Mouse (Mus musculus): ENCODE data around the gene Vmn2r34. TPM values are rescaled to one million over a fixed set of nuclear protein-coding genes. Genes with fewer than 3 reads are reported as not detected.

The Vmn2r34 gene
- polyA plus RNA-seq (2015; fragmentation: Illumina TruSeq; extraction: RNeasy Lipid Tissue Mini Kit (QIAGEN cat#74804); ENCODE audit: insufficient read depth, low replicate concordance): not detected

GRCm38 (mm10) chr7:7689413-7689812 lies at the start of gene Vmn2r34:
TSS of gene Vmn2r34 (minus strand) at chr7:7689513.

Other genes with a start within 250 kb of the Vmn2r34 start
- gene Vmn2r32, start 209.5 kb downstream of the Vmn2r34 start, polyA plus RNA-seq (2015; fragmentation: Illumina TruSeq; extraction: RNeasy Lipid Tissue Mini Kit (QIAGEN cat#74804); ENCODE audit: insufficient read depth, low replicate concordance): not detected
- gene Vmn2r33, start 122.7 kb downstream of the Vmn2r34 start, polyA plus RNA-seq (2015; fragmentation: Illumina TruSeq; extraction: RNeasy Lipid Tissue Mini Kit (QIAGEN cat#74804); ENCODE audit: insufficient read depth, low replicate concordance): not detected
- not detected for gene Vmn2r35, start 130.4 kb upstream of the Vmn2r34 start, polyA plus RNA-seq (2015; fragmentation: Illumina TruSeq; extraction: RNeasy Lipid Tissue Mini Kit (QIAGEN cat#74804); ENCODE audit: insufficient read depth, low replicate concordance)
- not detected for gene Vmn2r36, start 213.0 kb upstream of the Vmn2r34 start, polyA plus RNA-seq (2015; fragmentation: Illumina TruSeq; extraction: RNeasy Lipid Tissue Mini Kit (QIAGEN cat#74804); ENCODE audit: insufficient read depth, low replicate concordance)

Measured in spleen, adult 10 weeks (tissue).